Mouse (Mus musculus) erythroblast, embryonic 14.5 days (primary cell): ENCODE measurements around the gene Cdk15. TPM values are rescaled to one million over a fixed set of nuclear protein-coding genes. Genes with fewer than 3 reads are reported as not detected.

ENCODE experiments used
- H3K27me3 ChIP-seq: 2 replicates; pipeline ENCODE4 v1.6.1; 2012; ENCODE audit warnings: inconsistent platforms; ENCODE audit not compliant: control insufficient read depth
- H3K36me3 ChIP-seq: 2 replicates; pipeline ENCODE4 v1.6.1; 2012; ENCODE audit warnings: mild to moderate bottlenecking, inconsistent platforms; ENCODE audit not compliant: control insufficient read depth
- H3K4me1 ChIP-seq: 2 replicates; pipeline ENCODE4 v1.6.1; 2012; ENCODE audit warnings: inconsistent platforms; ENCODE audit not compliant: control insufficient read depth
- H3K4me3 ChIP-seq: replicated peaks from 2 replicates; pipeline ENCODE3; 2012; ENCODE audit warnings: moderate library complexity, mild to moderate bottlenecking, inconsistent platforms
- H3K9me3 ChIP-seq: 2 replicates; pipeline ENCODE4 v1.6.1; 2012; ENCODE audit warnings: low read length, inconsistent platforms, mixed read lengths; ENCODE audit not compliant: control insufficient read depth
- GATA1 ChIP-seq: IDR thresholded peaks from 2 replicates; pipeline ENCODE4 v1.6.1; 2012; ENCODE audit warnings: low read length, inconsistent platforms, mixed read lengths
- TAL1 ChIP-seq: IDR thresholded peaks from 3 replicates; pipeline ENCODE4 v1.6.1; 2012; ENCODE audit warnings: low read length, inconsistent platforms, mixed read lengths
- polyA plus RNA-seq: library from polyadenylated mRNA; stranded (reverse); fragments of >175 nt; gene quantifications from 2 replicates; pipeline ENCODE4 v1.2.3, GENCODE M21; 2012

Cdk15 gene
- polyA plus RNA-seq, 1 experiment = not detected

DNA sequence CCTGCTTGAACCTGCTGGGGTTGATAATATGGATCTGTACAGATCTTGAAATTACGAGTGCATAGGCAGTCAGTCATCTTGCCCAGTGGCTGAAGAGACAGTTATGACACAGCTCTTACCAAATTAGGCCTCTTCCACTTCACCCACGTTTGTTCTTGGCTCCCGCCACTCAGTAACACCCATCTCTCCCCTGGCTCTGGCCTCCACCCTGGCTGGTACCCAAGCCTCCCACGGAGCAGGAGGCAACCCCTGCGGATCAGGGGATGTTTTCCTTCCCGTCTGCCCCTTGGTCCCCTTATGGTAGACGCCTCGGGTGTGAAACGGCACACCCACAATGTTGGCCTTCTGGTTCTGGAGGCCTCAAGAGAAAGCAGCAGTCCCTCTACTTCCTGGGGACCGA, 124.2 kb downstream of the Cdk15 start:
- Histone ChIP-seq H3K9me3 (no peaks in the 10 kb centered on the region), H3K36me3 (no peaks in the 10 kb centered on the region), H3K4me3 (no peak overlapping the region), H3K27me3 (no peaks in the 10 kb centered on the region), H3K4me1 (peaks cover 6% of the 10 kb centered on the region)
- TF ChIP-seq TAL1 (no peak), GATA1 (no peak)

DNA sequence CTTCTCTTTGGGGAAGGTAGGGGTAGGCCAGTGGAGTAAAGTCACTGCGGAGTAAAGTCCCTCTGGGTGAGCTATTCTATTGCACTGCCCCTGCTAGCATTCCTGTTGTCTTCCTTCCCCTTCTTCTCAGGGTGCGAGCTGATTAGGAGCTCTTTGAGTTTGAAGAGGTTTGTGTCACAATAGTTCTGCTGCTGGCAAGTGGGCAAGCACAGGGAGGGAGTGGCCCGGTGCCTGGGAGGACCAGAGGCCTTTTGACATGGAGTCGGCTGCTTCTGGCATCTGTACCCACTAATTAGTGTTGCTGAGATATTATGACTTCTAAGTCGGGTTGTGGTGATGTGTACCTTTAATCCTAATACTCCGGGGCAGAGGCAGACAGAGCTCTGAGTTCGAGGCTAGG, 124.8 kb downstream of the Cdk15 start:
- Histone ChIP-seq H3K27me3 (no peaks in the 10 kb centered on the region), H3K9me3 (no peaks in the 10 kb centered on the region), H3K4me3 (no peak overlapping the region), H3K36me3 (no peaks in the 10 kb centered on the region), H3K4me1 (peaks cover 5% of the 10 kb centered on the region; the same call in 1 of the 2 replicates)
- no peak for TF ChIP-seq TAL1
- TF ChIP-seq GATA1 = no peak

DNA sequence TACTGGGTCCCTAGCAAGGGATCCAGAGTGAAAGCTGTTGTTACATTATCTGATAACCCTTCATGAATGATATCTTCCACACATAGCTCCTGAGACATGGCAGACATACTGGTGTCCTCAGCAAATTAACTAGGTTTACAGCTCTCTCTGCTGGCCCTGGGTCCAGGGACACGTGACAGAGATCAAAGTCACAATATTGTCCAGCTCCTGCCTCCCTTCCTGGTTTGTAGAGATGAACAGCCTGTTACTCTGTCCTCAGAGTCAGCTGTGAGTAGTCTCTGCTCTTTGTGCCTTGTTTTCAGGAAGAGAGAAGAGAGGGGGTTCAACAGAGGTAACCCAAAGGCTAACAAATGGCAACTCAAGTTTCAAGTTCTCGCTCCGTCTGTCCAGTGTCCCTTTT, 125.8 kb downstream of the Cdk15 start:
- H3K36me3 ChIP-seq = no peaks in the 10 kb centered on the region
- peaks cover 5% of the 10 kb centered on the region; the same call in 1 of the 2 replicates for H3K4me1 ChIP-seq
- TF ChIP-seq GATA1 (no peak), TAL1 (no peak)
- H3K27me3 ChIP-seq = no peaks in the 10 kb centered on the region
- no peaks in the 10 kb centered on the region for H3K9me3 ChIP-seq
- H3K4me3 ChIP-seq = no peak overlapping the region

DNA sequence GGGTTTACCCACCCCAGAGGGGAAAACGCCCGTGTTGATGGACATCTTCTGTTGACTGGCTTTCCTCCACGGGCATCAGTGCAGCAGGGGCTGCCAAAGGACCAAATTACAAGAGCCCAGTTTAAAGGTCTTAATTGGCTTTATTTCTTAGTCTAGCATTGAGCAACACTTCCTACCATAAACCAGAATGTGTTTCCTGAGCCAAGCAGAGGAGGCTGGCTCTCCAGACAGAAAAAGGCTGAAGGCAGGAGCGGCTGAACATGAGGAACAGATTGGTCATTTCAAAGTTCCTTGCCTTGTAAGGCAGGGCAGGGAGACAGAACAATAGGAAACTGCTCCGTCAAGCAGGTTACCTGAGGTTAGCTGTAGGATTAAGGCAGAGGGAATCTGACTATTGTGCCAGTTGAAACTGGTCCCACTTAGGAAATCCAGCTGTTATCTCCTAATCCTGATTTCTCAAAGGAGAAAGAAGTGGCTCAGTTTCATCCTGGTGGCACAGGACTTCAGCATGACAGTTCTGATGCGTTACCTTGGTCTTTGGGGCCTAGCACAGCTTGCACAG, 126.4 kb downstream of the Cdk15 start:
- TF ChIP-seq TAL1 = no peak
- TF ChIP-seq GATA1 = no peak
- H3K27me3 ChIP-seq = no peaks in the 10 kb centered on the region
- no peaks in the 10 kb centered on the region for H3K9me3 ChIP-seq
- no peak overlapping the region for H3K4me3 ChIP-seq
- peaks cover 5% of the 10 kb centered on the region; the same call in 1 of the 2 replicates for H3K4me1 ChIP-seq
- no peaks in the 10 kb centered on the region for H3K36me3 ChIP-seq

DNA sequence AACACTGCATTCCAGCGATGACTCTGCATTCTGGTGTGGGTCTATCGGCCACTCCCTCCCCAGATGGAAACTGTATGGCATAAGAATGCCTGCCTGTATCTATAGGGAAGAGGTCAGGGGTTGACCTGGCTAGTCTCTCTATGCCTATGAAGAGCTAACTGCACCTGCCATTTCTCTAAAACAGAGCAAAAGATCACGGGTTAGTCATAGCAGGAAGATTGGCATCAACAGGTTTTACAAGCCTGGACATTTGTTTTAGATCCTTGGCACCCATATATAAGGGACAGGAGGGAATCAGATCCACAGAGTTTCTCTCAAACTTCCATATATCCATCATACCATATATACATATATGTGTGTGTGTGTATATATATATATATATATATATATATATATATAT, 127.7 kb downstream of the Cdk15 start:
- no peak for TF ChIP-seq TAL1
- Histone ChIP-seq H3K4me1 (peaks cover 5% of the 10 kb centered on the region; the same call in 1 of the 2 replicates), H3K4me3 (no peak overlapping the region), H3K9me3 (no peaks in the 10 kb centered on the region), H3K36me3 (no peaks in the 10 kb centered on the region), H3K27me3 (no peaks in the 10 kb centered on the region)

DNA sequence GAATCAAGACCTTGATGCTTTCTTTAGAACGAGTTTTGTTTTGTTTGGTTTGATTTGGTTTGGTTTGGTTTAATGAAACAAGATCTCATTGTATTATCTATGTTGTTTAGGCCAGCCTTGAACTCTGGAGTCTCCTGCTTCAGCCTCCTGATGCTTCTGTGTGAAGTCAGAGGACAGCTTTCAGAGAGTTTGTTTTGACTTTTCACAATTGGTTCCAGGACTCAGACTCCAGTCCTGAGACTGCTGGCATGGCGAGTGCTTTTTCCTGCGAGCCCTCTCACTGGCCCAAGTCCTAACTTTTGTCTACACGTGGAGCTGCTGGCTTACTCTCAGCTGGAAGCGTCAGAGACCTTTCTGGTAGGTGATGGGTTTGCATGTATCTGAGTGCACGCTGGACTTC, 128.9 kb downstream of the Cdk15 start:
- Histone ChIP-seq H3K9me3 (no peaks in the 10 kb centered on the region), H3K4me1 (peaks cover 5% of the 10 kb centered on the region; the same call in 1 of the 2 replicates), H3K36me3 (no peaks in the 10 kb centered on the region), H3K4me3 (no peak overlapping the region), H3K27me3 (no peaks in the 10 kb centered on the region)
- no peak for TF ChIP-seq TAL1
- no peak for TF ChIP-seq GATA1

DNA sequence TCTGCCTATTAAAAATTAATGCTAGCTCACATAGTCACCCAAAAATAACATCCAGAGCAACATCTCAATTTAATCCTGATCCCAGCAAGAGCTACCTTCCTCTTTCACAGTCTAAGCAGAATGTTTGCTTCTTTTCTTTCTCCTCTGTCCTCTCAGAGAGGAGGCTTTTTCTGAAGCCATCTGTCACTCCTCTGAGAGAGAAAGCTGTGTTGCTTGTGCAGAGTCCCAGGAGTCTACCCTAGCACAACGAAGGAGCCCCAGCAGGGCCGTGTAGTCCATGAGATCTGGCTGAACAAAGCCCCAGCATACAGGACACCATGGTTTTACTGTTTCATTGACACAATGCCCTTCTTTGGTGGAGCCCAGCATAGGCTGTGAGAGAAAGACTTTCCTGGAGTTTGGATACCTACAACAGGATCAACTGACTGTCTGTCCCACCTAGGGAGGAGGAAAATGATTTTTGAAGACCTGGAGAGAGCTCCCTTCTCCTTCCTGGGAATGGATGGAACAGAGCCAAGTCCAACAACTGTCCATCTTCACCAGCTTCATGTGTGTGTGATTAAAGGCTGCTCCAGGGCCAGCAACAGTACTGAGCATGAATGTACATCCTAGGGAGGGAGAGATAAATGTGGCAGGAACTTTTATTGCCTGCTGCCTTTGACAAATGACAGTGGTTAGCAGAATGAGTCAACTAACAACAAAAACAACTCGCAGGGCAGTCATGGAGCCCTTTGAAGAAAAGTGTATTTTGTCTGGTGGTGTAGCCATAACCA, 131.0 kb downstream of the Cdk15 start:
- Histone ChIP-seq H3K36me3 (no peaks in the 10 kb centered on the region), H3K4me1 (peaks cover 5% of the 10 kb centered on the region; the same call in 1 of the 2 replicates), H3K9me3 (no peaks in the 10 kb centered on the region), H3K27me3 (no peaks in the 10 kb centered on the region), H3K4me3 (no peak overlapping the region)
- TF ChIP-seq GATA1 (no peak), TAL1 (no peak)

DNA sequence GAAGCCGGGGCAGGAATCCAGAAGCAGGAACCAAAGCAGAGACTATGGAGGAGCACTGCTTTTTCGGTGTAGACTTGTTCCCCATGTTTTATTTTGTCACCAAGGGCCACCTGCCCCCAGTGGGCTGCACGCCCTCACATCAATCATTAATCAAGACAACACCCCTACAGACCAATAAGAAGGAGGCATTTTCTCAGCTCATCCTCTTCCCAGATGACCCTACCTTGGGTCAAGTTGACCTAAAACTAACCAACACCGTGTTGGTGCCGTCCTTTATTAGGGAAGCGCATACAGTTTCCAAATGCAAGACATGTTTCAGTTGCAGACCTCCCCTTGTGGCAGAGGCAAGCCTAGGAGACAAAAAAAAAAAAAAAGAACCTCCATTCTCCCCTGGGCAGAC, 132.5 kb downstream of the Cdk15 start:
- Histone ChIP-seq H3K4me1 (no peaks in the 10 kb centered on the region), H3K9me3 (no peaks in the 10 kb centered on the region), H3K36me3 (no peaks in the 10 kb centered on the region), H3K27me3 (no peaks in the 10 kb centered on the region), H3K4me3 (no peak overlapping the region)
- TF ChIP-seq TAL1 (no peak), GATA1 (no peak)

DNA sequence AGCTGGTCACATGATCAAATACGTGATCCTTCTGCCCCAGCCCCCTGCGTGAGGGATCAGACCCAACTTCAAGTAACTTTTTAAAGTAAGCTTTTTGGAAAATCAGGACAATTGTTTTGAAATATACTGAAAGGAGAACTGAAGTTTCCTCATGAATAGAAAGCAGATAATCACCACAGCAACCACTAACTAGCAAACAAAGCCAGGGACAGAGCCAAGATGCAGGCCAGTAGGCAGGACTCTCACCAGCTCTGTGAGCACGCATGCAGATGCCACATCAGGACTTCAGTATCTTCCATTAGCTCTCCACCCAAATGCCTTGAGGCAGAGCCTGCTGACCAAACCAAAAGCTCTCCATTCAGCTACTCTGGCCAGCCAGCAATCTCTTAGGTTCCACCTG, 135.0 kb downstream of the Cdk15 start:
- Histone ChIP-seq H3K4me1 (no peaks in the 10 kb centered on the region), H3K36me3 (no peaks in the 10 kb centered on the region), H3K4me3 (no peak overlapping the region), H3K27me3 (no peaks in the 10 kb centered on the region), H3K9me3 (no peaks in the 10 kb centered on the region)
- TF ChIP-seq GATA1 (no peak), TAL1 (no peak)

DNA sequence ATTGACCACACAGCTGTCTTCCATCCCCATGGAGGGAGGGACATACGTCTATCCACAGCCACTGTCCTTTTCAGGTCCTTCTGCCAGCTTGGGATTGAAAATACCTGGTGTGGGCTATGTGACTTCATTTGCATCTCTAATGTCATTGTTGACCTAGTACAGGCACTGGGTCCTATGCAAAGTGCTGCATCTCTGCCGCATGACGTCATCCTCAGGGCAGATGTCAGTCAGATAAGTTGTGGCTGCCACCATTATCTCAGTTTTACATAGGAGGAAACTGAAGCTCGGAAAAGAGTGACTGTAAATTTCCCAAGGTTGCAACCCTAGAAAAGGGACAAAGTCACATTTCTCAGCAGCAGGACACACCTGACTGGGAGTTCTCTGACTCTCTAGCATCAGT, 137.4 kb downstream of the Cdk15 start:
- no peak overlapping the region for H3K4me3 ChIP-seq
- no peaks in the 10 kb centered on the region for H3K9me3 ChIP-seq
- no peaks in the 10 kb centered on the region for H3K27me3 ChIP-seq
- H3K36me3 ChIP-seq = no peaks in the 10 kb centered on the region
- TF ChIP-seq TAL1 (no peak), GATA1 (no peak)
- no peaks in the 10 kb centered on the region for H3K4me1 ChIP-seq
